ENCODE assay signal across 23 mouse cellular contexts in the genomic region with DNA sequence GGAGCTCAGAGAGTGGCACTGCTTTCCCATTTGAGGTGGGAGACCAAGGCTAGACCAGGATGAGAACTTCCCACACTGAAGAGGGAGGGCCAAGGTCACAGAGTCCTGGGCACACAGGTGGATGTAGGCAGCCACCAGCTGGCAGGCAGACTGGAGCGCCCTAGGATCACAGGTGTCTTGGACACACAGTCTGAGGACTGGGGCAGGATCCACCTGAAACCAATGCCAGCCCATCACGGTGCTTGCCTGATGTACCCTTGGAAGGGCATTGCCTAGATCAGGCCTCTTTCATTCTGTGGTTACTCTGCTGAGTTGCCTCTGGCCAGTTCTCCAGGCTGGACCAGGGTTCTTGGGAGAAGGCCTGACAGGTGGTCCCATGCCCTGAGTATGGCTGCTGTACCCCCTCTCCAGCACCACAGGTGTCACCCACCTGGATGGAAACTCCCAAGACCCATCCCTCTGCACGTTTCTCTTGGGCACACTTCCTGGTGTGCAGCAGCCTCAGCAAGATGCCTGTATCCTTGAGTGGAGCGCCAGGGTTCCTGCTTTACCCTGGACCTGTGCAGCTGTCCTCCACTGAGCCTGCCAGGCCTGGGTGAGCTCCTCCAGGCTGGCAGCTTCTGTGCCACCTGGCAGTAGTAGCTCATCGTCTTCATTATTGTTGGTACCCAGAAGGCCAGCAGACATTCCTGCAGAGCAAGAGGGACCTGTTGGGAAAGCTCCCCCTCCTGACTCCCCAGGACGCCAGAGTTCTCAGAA. TPM values are rescaled to one million over a fixed set of nuclear protein-coding genes. Genes with fewer than 3 reads are reported as not detected.
"Had no signal": no experiment of that assay in that cellular context is flagged by ENCODE, and none has a peak within 500 bp of the region (broad histone marks: within the 10 kb centered on the region; RNA-seq: fewer than 3 reads in every experiment).

No protein-coding gene starts in this region.

- H3K36me3 ChIP-seq: kidney, embryonic 15.5 days; limb, embryonic 10.5 days; liver, embryonic 12.5 days; midbrain, embryonic 12.5 days had no signal

- DNase-seq: lung, embryonic 14.5 days; lung, postnatal 10 days; right cerebral cortex, adult 18-20 months; right cerebral cortex, postnatal 25 days; thymus, adult 18-20 months; thymus, postnatal 14 days had no signal

- H3K27ac ChIP-seq: kidney, embryonic 15.5 days; left cerebral cortex, adult 2 months; liver, embryonic 12.5 days; macrophage; midbrain, embryonic 12.5 days had no signal

- ATAC-seq: liver, embryonic 12.5 days had no signal

- H3K9ac ChIP-seq: kidney, embryonic 15.5 days; liver, embryonic 12.5 days; lung, embryonic 14.5 days; midbrain, embryonic 12.5 days had no signal

- H3K4me3 ChIP-seq: kidney, embryonic 15.5 days; left cerebral cortex, adult 2 months; limb, embryonic 10.5 days; liver, embryonic 12.5 days; megakaryocyte, embryonic 14.5 days; midbrain, embryonic 12.5 days had no signal

- H3K4me1 ChIP-seq: midbrain, embryonic 12.5 days had no signal

- H3K27me3 ChIP-seq: kidney, embryonic 15.5 days; liver, embryonic 12.5 days; midbrain, embryonic 12.5 days had no signal

RNA-seq across cellular contexts. Expression of a gene that starts 52.3 kb away (rescaled TPM):
- total RNA-seq: layer of hippocampus, adult 8-10 months; layer of hippocampus, postnatal 25 days; left cerebral cortex, adult 2 months; left cerebral cortex, postnatal 14 days; midbrain, postnatal 0 days had no signal
- polyA plus RNA-seq: kidney, embryonic 15.5 days; large intestine, adult 2 months; limb, embryonic 10.5 days; limb, embryonic 14.5 days; liver, embryonic 12.5 days; liver, embryonic 16.5 days; lung, embryonic 14.5 days; macrophage; midbrain, embryonic 12.5 days; midbrain, postnatal 0 days; neural tube, embryonic 14.5 days; small intestine, adult 2 months; stomach, embryonic 14.5 days had no signal

RNA-seq across cellular contexts. Expression of a gene that starts 59.4 kb away (rescaled TPM):
- total RNA-seq: layer of hippocampus, adult 8-10 months; layer of hippocampus, postnatal 25 days; left cerebral cortex, adult 2 months; left cerebral cortex, postnatal 14 days; midbrain, postnatal 0 days had no signal
- polyA plus RNA-seq: limb, embryonic 10.5 days; limb, embryonic 14.5 days; liver, embryonic 12.5 days; liver, embryonic 16.5 days; lung, embryonic 14.5 days; macrophage; midbrain, embryonic 12.5 days; midbrain, postnatal 0 days; neural tube, embryonic 14.5 days; small intestine, adult 2 months; stomach, embryonic 14.5 days had no signal
